Mouse (Mus musculus) heart, adult 2 months (tissue): ENCODE results near the gene Pdcd7.

Experiments used
- CTCF ChIP-seq: fragments of 200-600 bp; IDR thresholded peaks from 2 replicates; pipeline ENCODE4 v1.8.1; 2022; ENCODE audit warnings: antibody characterized with exemption, mild to moderate bottlenecking, moderate library complexity
- POLR2A ChIP-seq: fragments of 200-500 bp; IDR thresholded peaks from 2 replicates; pipeline ENCODE4 v1.6.1; 2011; ENCODE audit warnings: mild to moderate bottlenecking, low read depth, low read length, control low read depth; ENCODE audit not compliant: insufficient read depth

GRCm38 (mm10) chr9:65393606-65394005 is 47.7 kb downstream of the Pdcd7 start:
- TF ChIP-seq POLR2A = no peak
- TF ChIP-seq CTCF = no peak
